Mouse (Mus musculus): Measurements from ENCODE around the gene 2810004N23Rik. TPM values are rescaled to one million over a fixed set of nuclear protein-coding genes. Genes with fewer than 3 reads are reported as not detected.
A peak's percentile ranks its signal among the peaks of the same experiment; 100 is the strongest.

2810004N23Rik gene
- polyA plus RNA-seq, 1 experiment from 2014 or later, result 41.5 TPM

DNA sequence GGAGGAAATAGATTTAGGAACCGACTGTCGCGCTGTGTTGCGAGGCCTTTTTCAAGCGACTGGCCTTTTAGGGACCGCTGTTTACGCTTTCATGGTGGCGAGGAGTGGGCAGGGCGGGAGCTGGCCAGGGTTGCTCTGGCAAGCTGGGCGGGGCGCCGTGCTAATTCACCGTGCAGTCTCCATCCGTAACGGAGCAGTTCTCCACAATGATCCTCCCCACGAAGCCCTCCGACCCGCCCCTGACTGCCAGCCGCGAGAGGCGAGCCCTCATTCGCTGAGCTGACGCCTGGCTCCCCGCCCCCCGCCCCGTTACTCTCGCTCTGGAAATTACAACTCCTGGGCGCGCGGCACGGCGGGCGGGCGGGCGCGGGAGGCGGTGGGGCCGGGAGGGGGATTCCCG, 70.2 kb downstream of the 2810004N23Rik start, which contains the start of gene Trim67:
Trim67 (plus strand) TSS at position 385 of the 400 bp plus-strand sequence.
- peak; percentile 93 for DNase-seq (ENCODE audit: low spot score)
- WGBS, result under 1% methylated on average over 20 of the region's 39 CpGs
- H3K27me3 ChIP-seq (ENCODE audit: control insufficient read depth, insufficient read depth, low read length), result peaks cover 28% of the 10 kb centered on the region
- H3K4me1 ChIP-seq (ENCODE audit: control insufficient read depth, insufficient read depth, low read length), result peaks cover 15% of the 10 kb centered on the region
- ATAC-seq (ENCODE audit: insufficient read depth, low FRiP score, low TSS enrichment), result peak; percentile 95
- peak within 1 kb of the TSS; percentile 63 for H3K9ac ChIP-seq (ENCODE audit: low read length)
- H3K36me3 ChIP-seq (ENCODE audit: control insufficient read depth, insufficient read depth, low read length), result no peaks in the 10 kb centered on the region
- H3K27ac ChIP-seq (ENCODE audit: low read depth, low read length), result peak within 1 kb of the TSS; percentile 89
- H3K9me3 ChIP-seq (ENCODE audit: control insufficient read depth, low read length), result no peaks in the 10 kb centered on the region
- peak within 1 kb of the TSS; percentile 65 for H3K4me3 ChIP-seq (ENCODE audit: low read depth, low read length)
- H3K4me2 ChIP-seq (ENCODE audit: low read depth), result peak within 1 kb of the TSS; percentile 94

- peak; percentile 60 for DNase-seq (ENCODE audit: low spot score)
- 2% methylated on average over 32 of the region's 32 CpGs for WGBS
- peak overlapping the region; percentile 63 for H3K9ac ChIP-seq (ENCODE audit: low read length)
- peaks cover 15% of the 10 kb centered on the region for H3K4me1 ChIP-seq (ENCODE audit: control insufficient read depth, insufficient read depth, low read length)
- H3K36me3 ChIP-seq (ENCODE audit: control insufficient read depth, insufficient read depth, low read length), result no peaks in the 10 kb centered on the region
- peak overlapping the region; percentile 65 for H3K4me3 ChIP-seq (ENCODE audit: low read depth, low read length)
- peak; percentile 26; the same call in 1 of the 2 replicates for ATAC-seq (ENCODE audit: insufficient read depth, low FRiP score, low TSS enrichment)
- no peaks in the 10 kb centered on the region for H3K9me3 ChIP-seq (ENCODE audit: control insufficient read depth, low read length)
- H3K27ac ChIP-seq (ENCODE audit: low read depth, low read length), result peak overlapping the region; percentile 89
- peak overlapping the region; percentile 94 for H3K4me2 ChIP-seq (ENCODE audit: low read depth)
- H3K27me3 ChIP-seq (ENCODE audit: control insufficient read depth, insufficient read depth, low read length), result peaks cover 28% of the 10 kb centered on the region
Observed at GRCm38 (mm10) chr8:124792186-124792585, 70.7 kb downstream of the 2810004N23Rik start.

DNA sequence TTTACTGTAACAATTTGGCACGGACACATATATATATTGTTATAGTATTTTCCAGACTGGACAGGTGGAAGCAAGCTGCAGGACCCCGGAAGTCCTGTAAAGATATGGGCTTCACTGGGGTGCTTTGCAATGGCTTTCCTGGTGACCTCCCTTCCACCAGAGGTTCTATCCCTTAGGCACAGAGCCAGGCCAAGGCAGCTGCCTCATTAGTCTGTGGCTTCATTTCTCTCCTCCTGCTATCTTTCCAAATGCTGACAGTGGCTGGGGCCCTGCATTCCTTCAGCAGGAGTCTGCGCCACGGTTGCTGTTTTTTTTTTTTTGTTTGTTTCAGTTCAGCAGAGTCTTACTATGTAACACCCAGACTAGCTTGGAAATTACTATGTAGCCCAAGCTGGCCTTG, 71.2 kb downstream of the 2810004N23Rik start:
- DNase-seq (ENCODE audit: low spot score) (no peak), ATAC-seq (ENCODE audit: insufficient read depth, low FRiP score, low TSS enrichment) (no peak)
- no peaks in the 10 kb centered on the region for H3K36me3 ChIP-seq (ENCODE audit: control insufficient read depth, insufficient read depth, low read length)
- H3K9ac ChIP-seq (ENCODE audit: low read length), result peak overlapping the region; percentile 63
- H3K27ac ChIP-seq (ENCODE audit: low read depth, low read length), result peak overlapping the region; percentile 89
- no peaks in the 10 kb centered on the region for H3K9me3 ChIP-seq (ENCODE audit: control insufficient read depth, low read length)
- H3K4me2 ChIP-seq (ENCODE audit: low read depth), result peak overlapping the region; percentile 94
- H3K27me3 ChIP-seq (ENCODE audit: control insufficient read depth, insufficient read depth, low read length), result peaks cover 28% of the 10 kb centered on the region
- H3K4me1 ChIP-seq (ENCODE audit: control insufficient read depth, insufficient read depth, low read length), result peaks cover 15% of the 10 kb centered on the region
- 38% methylated on average over 4 of the region's 4 CpGs for WGBS
- H3K4me3 ChIP-seq (ENCODE audit: low read depth, low read length), result peak overlapping the region; percentile 65; the same call in 1 of the 2 replicates

- no peak for DNase-seq (ENCODE audit: low spot score)
- Histone ChIP-seq H3K9me3 (ENCODE audit: control insufficient read depth, low read length) (no peaks in the 10 kb centered on the region), H3K27me3 (ENCODE audit: control insufficient read depth, insufficient read depth, low read length) (peaks cover 24% of the 10 kb centered on the region), H3K27ac (ENCODE audit: low read depth, low read length) (no peak overlapping the region), H3K4me2 (ENCODE audit: low read depth) (no peak overlapping the region), H3K4me3 (ENCODE audit: low read depth, low read length) (no peak overlapping the region), H3K36me3 (ENCODE audit: control insufficient read depth, insufficient read depth, low read length) (no peaks in the 10 kb centered on the region), H3K9ac (ENCODE audit: low read length) (no peak overlapping the region), H3K4me1 (ENCODE audit: control insufficient read depth, insufficient read depth, low read length) (peaks cover 15% of the 10 kb centered on the region)
- WGBS, result 78% methylated on average over 4 of the region's 4 CpGs
- no peak for ATAC-seq (ENCODE audit: insufficient read depth, low FRiP score, low TSS enrichment)
Observed at GRCm38 (mm10) chr8:124790676-124791075, 72.2 kb downstream of the 2810004N23Rik start.

Other genes starting within 250 kb of the 2810004N23Rik start
- 33.0 and 34.3 TPM in 2 replicates for gene 2310022B05Rik, start 199.8 kb downstream of the 2810004N23Rik start, polyA plus RNA-seq (2014; fragmentation: Nextera tagmentation; extraction: Ambion mirVana)
- 57.7 and 61.2 TPM in 2 replicates for gene Ttc13, start 141.1 kb downstream of the 2810004N23Rik start, polyA plus RNA-seq (2014; fragmentation: Nextera tagmentation; extraction: Ambion mirVana)
- gene Arv1, start 141.0 kb downstream of the 2810004N23Rik start, polyA plus RNA-seq (2014; fragmentation: Nextera tagmentation; extraction: Ambion mirVana), result 27.7 and 31.4 TPM in 2 replicates
- gene Fam89a, start 111.3 kb downstream of the 2810004N23Rik start, polyA plus RNA-seq (2014; fragmentation: Nextera tagmentation; extraction: Ambion mirVana), result 4.1 and 5.5 TPM in 2 replicates
- 7.1 and 7.5 TPM in 2 replicates for gene Trim67, start 70.0 kb downstream of the 2810004N23Rik start, polyA plus RNA-seq (2014; fragmentation: Nextera tagmentation; extraction: Ambion mirVana)
- 139 and 140 TPM in 2 replicates for gene Gnpat, start 87 bp downstream of the 2810004N23Rik start, polyA plus RNA-seq (2014; fragmentation: Nextera tagmentation; extraction: Ambion mirVana)
- gene Exoc8, start 34.6 kb upstream of the 2810004N23Rik start, polyA plus RNA-seq (2014; fragmentation: Nextera tagmentation; extraction: Ambion mirVana), result 7.7 and 8.0 TPM in 2 replicates
- 12.2 and 14.5 TPM in 2 replicates for gene Sprtn, start 34.8 kb upstream of the 2810004N23Rik start, polyA plus RNA-seq (2014; fragmentation: Nextera tagmentation; extraction: Ambion mirVana)
- gene Egln1, start 86.2 kb upstream of the 2810004N23Rik start, polyA plus RNA-seq (2014; fragmentation: Nextera tagmentation; extraction: Ambion mirVana), result 19.5 and 20.9 TPM in 2 replicates
- gene Tsnax, start 149.9 kb upstream of the 2810004N23Rik start, polyA plus RNA-seq (2014; fragmentation: Nextera tagmentation; extraction: Ambion mirVana), result 147 and 155 TPM in 2 replicates
- 0.94 and 1.2 TPM in 2 replicates for gene Disc1, start 191.1 kb upstream of the 2810004N23Rik start, polyA plus RNA-seq (2014; fragmentation: Nextera tagmentation; extraction: Ambion mirVana)